Mouse (Mus musculus) fibroblast of lung, adult 2 months (primary cell): ENCODE data around the gene Atp2a1.

Experiments used
- DNase-seq: peaks from one replicate; pipeline ENCODE4 v3.0.0-alpha.2; 2011; ENCODE audit warnings: low read depth

Gene Atp2a1

GRCm38 (mm10) chr7:126450641-126451040 is 12.3 kb downstream of the Atp2a1 start:
- no peak for DNase-seq

DNA sequence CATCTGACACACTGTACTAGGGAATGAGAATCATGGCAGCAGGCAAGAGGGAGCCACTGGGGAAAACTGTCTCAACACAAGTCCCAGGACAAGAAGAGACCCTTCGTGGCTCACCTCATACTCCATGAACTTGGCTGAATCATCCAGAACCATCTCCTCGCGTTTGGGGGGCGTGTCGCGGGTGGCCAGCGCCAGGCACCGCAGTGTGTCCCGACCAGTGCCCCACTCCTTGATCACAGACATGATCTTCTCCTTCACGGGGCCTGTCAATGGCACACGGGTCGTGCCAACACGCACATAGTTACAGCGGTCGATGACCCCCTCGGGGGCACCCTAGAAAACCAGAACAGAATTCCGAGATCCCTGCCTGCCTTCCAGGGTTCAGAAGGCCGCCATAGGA is 12.9 kb downstream of the Atp2a1 start:
- DNase-seq = no peak

- DNase-seq = no peak
These were observed 14.4 kb downstream of the Atp2a1 start for GRCm38 (mm10) chr7:126448481-126448880.

DNA sequence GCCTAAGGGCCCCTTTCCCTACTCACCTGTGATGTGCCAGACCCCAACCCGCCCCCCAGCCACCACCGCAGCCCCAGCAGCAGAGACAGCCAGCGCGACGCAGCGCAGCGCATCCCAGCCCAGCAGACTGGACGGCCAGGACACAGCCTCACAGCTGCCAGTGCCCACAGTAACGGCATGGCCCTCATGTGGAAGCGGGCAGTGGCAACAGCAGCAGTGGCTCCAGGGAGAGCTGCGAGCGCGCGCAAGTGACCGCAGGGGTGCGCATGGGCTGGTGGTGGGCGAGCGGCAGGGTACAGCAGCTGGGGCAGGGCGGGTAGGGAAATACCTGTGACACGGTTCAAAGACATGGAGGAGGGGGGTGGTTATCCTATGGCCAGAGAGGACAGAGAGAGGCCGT is 16.7 kb downstream of the Atp2a1 start:
- no peak for DNase-seq

DNA sequence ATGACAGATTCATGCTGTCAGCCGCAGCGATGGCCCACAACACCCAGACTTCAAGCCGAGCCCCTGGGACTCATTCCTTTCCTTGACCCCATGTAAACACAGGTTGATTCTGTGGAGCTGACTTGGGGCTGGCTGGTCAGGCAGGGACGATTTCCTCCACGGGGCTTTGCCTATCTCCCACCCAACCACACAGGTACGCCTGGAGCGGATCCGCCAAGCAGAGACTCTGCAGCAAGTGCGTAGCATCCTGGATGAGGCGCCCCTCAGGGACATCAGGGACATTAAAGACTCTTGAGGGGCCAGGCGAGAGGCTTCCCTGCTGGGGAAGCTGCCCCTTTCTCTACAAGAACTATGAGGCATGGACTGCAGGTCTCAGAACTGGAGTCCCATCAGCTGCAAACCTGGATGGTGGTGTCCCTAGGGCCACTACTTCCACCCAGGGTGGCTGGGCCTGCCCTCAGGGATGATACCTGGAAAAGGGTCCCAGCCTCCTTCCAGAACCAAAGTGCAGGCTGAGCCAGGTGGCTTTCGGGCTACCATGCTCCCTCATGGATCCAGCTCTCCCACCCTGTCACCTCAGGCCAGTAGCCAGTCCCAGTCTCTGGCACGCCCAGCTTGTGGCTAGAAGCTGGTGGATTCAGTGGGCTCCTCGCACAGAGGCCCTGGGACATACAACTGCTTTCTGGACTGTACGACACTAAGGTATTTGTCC is 17.6 kb downstream of the Atp2a1 start:
- DNase-seq = no peak

GRCm38 (mm10) chr7:126444536-126444935 is 18.4 kb downstream of the Atp2a1 start:
- DNase-seq = no peak

DNA sequence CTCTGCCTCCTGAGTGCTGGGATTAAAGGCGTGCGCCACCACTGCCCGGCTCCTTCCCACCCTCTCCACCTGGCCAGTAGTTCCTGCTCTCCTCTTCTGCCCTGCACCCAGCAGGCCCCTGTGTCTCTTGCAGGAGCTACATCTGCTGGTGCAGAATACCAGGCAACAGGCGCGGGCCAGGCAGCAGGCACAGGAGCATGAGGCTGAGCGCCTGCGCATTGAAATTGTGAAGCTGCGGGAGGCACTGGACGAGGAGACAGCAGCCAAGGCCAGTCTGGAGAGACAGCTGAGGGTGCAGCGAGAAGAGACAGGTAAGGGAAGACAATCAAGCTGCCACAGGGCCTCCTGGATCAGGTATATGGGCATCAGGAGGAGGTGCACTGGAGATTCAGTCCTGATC is 18.9 kb downstream of the Atp2a1 start:
- DNase-seq = no peak

- no peak for DNase-seq
These were observed 22.8 kb downstream of the Atp2a1 start for GRCm38 (mm10) chr7:126440134-126440533.

GRCm38 (mm10) chr7:126436851-126437250 is 26.1 kb downstream of the Atp2a1 start:
- DNase-seq = peak; percentile 20

DNA sequence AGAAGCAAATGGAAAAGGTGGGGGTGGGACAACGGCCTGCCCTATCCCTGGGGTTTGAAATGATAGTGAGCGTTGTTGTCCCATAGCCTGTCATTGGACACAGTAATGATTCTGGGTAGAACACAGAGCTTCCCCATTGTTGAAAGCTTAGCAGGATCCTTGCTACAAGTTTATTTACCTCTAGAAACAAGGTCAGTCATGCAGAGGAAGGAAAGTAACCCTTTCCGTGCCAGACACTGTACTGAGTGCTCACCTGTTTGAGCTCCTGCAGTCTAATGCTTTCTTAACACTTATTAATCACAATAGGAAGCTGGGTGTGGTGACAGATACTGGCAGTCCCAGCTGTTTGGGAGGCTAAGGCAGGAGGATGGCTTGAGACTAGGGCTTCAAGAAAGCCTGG is 27.1 kb downstream of the Atp2a1 start:
- DNase-seq = no peak

- no peak for DNase-seq
These were observed 28.2 kb downstream of the Atp2a1 start for GRCm38 (mm10) chr7:126434726-126435125.

GRCm38 (mm10) chr7:126430167-126430566 is 32.7 kb downstream of the Atp2a1 start:
- no peak for DNase-seq

DNA sequence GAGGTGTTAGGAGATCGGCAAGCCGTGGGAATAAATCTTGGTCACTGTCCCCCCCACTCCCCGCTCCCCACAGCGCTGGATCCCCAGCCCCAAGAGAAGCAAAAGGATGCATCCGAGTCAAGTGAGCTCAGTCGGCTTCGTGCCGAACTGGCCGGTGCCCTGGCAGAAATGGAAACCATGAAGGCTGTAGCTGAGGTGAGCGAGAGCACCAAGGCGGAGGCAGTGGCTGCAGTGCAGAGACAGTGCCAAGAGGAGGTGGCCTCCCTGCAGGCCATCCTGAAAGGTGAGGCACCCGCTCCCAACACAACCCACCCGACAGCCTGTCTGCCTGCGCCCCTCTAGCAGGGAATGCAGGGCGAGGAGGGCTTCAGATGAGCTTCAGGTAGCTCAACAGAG is 33.4 kb downstream of the Atp2a1 start:
- no peak for DNase-seq

DNA sequence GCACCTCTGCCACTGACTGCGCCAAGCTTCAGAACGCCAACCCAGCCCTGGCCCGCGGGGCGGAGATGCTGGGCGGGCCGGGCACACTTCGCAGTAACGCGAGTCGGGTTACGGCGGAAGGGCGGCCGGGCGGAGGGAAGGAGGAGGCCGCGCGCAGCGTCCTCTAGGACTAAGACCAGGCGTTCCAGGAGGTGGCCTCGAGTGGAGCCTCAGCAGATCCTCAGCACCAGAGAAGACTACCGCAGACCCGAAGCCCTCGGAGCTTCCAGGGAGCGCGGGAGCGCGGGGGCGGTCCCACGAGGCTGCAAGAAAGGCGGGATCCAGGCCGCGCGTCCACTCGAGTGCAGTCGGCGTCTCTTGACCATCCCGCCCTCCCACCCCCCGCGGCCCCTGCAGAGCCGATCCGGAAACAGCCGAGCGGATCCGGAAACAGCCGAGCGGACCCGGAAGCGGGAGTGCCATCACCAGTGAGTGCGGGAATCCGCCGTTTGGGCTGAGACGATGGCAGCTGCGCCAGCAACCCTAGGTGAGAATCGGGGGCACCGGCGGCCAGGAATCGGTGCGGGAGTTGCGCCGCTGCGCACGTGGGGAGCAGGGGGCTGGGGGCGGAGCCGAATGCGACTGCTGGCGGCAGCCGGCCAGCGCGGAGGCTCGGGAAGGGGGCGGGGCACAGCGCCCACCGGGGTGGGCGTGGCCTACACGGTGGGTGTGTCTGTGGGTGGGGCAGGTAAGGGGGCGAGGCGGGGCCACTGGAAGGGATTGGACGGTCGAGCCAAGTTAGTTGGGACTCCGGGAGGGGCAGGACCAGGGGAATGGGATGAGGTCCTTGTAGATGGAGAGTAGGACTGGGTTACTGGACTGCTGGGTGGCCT is 34.0 kb downstream of the Atp2a1 start, which contains the start of gene Rabep2:
Rabep2 (plus strand) TSS at position 129 of the 872 bp plus-strand sequence.
- DNase-seq = peak; percentile 65

DNA sequence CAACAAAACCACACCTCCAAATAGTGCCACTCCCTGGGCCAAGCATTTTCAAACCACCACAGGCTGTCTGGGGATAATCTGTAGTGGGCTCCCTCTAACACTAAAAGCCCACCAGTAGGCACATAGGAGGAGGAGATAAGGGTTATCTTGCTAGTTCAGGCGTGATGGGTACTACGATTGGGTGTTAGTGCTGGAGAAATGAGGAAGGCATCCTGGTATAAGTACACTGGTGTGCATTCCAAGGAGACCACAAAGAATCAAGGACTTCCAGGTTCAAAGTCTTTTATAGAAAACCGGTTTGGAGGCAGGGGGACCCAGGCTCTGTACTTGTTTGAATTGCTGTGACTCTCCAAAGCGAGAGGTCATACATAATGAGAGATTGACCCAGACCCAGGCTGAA is 34.8 kb downstream of the Atp2a1 start:
- DNase-seq = no peak

DNA sequence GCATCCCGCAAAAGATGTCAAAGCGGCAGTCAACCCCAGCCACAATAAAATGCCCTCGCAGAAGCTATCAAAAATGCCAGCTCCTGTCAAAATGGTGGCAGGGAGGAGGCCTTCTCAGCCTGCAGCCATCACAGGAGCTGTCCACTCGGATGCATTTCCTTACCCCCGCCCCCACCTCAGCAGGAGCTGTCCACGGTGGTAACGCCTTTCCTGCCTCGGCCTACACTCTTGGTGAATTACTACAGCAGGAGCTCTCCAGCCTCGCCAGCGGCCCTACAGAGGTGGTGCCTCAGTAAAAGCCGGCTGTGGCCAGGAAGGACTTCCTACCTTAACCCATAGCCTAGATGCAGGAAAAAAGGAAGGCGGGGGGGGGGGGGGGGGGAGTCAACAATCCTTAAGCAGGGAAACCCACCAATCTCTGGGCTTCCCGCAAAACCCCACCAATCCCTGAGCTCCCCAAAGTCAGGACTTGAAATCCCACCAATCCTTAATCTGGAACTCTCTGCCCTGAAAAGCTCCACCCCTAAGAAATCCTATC is 35.5 kb downstream of the Atp2a1 start:
- DNase-seq = no peak

DNA sequence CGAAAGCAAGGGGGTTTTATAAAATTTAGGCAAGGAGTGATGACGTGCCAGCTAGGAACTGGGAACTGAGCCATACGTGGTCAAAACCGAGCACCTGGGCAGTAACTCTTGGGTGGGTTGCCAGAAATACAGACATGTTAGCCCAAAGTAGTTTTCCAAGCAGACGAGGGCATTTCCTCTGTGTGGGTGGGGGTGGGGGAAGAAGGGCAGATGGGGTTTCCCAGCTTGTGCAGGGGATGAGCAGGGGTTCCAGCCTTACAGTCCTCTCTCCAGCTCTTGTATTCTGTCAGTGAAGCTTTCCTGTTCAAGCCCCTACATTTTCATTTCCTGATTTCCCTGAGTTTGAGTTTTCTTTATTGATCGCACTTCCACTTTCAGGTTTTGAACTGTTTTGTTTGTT is 38.7 kb downstream of the Atp2a1 start:
- no peak for DNase-seq

- no peak for DNase-seq
These were observed 41.2 kb downstream of the Atp2a1 start for GRCm38 (mm10) chr7:126421756-126422155.

DNA sequence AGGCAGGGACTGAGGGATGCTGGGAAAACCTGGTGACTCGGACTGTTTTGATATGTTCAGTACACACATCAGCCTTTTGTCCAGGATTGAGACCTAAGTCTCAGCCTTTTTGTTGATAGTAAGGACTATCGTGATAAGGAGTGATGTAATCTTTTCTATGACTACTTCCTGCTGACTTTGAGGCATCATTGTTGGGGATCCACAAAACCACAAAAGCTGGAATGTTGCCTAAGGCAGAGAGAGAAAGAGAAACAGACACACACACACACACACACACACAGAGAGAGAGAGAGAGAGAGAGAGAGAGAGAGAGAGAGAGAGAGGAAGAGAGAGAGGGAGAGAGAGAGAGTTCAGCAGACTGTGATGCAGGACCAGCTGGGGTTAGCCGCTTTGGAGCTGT is 44.4 kb downstream of the Atp2a1 start:
- no peak for DNase-seq

DNA sequence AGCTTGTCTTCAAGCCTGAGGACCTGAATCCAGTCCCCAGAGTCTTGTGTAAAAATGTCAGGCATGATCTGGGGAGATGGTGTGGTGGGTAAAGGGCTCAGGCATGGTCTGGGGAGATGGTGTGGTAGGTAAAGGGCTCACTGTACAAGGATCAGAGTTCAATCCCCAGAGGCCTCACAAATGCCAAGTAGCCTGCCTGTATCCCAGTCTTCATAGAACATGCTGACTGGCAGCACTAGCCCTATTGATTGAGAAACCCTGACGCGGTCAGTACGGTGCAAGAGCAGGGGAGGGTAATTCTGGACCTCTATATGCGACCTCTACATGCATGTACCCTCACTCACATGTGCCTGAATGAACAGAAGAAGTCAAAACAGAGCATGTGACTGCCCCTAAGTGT is 45.3 kb downstream of the Atp2a1 start:
- no peak for DNase-seq

GRCm38 (mm10) chr7:126417045-126417444 is 45.9 kb downstream of the Atp2a1 start:
- DNase-seq = no peak

DNA sequence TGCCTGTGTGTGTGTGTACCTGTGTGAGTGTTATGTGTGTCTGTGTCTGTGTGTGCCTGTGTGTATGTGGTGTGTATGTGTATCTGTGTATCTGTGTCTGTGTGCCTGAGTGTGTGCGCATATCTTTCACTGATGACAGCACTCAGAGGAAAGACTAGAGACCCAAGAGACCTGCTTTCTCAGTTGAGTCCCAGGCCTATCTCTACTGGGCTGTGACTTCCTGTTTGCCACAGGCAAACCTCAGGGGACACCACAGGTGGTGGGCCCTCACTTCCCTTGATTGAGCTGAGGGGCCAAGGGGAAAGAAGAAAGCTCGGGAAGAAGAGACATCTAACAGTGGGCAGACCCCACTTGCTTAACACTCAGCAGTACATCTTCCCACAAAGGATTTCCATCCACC is 46.3 kb downstream of the Atp2a1 start:
- DNase-seq = no peak

GRCm38 (mm10) chr7:126414725-126415124 is 48.2 kb downstream of the Atp2a1 start, which contains the start of gene Cd19:
TSS of gene Cd19 (minus strand) at chr7:126414889.
- DNase-seq = no peak
